Mouse (Mus musculus) MEL (cell line): ENCODE measurements around the gene Lmf2. TPM values are rescaled to one million over a fixed set of nuclear protein-coding genes. Genes with fewer than 3 reads are reported as not detected.

Experiments
- DNase-seq: peaks from one replicate; pipeline ENCODE4 v3.0.0; 2011; ENCODE audit warnings: low read depth, low spot score
- H3K27ac ChIP-seq: 2 replicates; pipeline ENCODE4 v1.5.1; 2012; ENCODE audit warnings: low read depth, mild to moderate bottlenecking, control low read depth, low read length, moderate library complexity; ENCODE audit not compliant: control insufficient read depth
- H3K27me3 ChIP-seq, 2 experiments: fragments of 150-350 bp in 1 of 2; sonication (generic) in 1 of 2; 2 replicates each; pipeline ENCODE4 v1.6.1; 2012; ENCODE audit warnings: low read length in 2 of 2, mild to moderate bottlenecking in 2 of 2, improper control_type of control experiment in 1 of 2, moderate library complexity in 1 of 2; ENCODE audit not compliant: insufficient read depth in 2 of 2, control insufficient read depth in 1 of 2
- H3K36me3 ChIP-seq, 2 experiments: 2 replicates each; pipeline ENCODE4 v1.6.1; 2012 to 2014; ENCODE audit warnings: low read length in 2 of 2, improper control_type of control experiment in 1 of 2, inconsistent platforms in 1 of 2, mild to moderate bottlenecking in 1 of 2; ENCODE audit not compliant: insufficient read depth in 2 of 2, control insufficient read depth in 1 of 2
- H3K4me1 ChIP-seq, 2 experiments: fragments of 150-350 bp in 1 of 2; sonication (generic) in 1 of 2; 2 replicates each; pipeline ENCODE4 v1.6.1; 2012; ENCODE audit warnings: low read length in 2 of 2, improper control_type of control experiment in 1 of 2, mild to moderate bottlenecking in 1 of 2; ENCODE audit not compliant: insufficient read depth in 2 of 2, control insufficient read depth in 1 of 2
- H3K4me3 ChIP-seq, 2 experiments: fragments of 150-350 bp in 1 of 2; sonication (generic) in 1 of 2; 2 replicates each; pipeline ENCODE4 v1.5.1; 2012; ENCODE audit warnings: low read depth in 2 of 2, low read length in 2 of 2, mild to moderate bottlenecking in 2 of 2, moderate library complexity in 2 of 2, control low read depth in 1 of 2, improper control_type of control experiment in 1 of 2; ENCODE audit not compliant: control insufficient read depth in 1 of 2, insufficient read depth in 1 of 2
- H3K79me2 ChIP-seq: 2 replicates; pipeline ENCODE4 v1.6.1; 2012; ENCODE audit warnings: mild to moderate bottlenecking, low read length, moderate library complexity; ENCODE audit not compliant: control insufficient read depth, poor library complexity, insufficient read depth
- H3K9ac ChIP-seq: 2 replicates; pipeline ENCODE4 v1.6.1; 2012; ENCODE audit warnings: low read depth, mild to moderate bottlenecking, control low read depth, low read length, moderate library complexity; ENCODE audit not compliant: control insufficient read depth, poor library complexity, severe bottlenecking
- H3K9me3 ChIP-seq: fragments of 150-350 bp; sonication (generic); replicated peaks from 2 replicates; pipeline ENCODE4 v1.6.1; 2012; ENCODE audit warnings: mild to moderate bottlenecking, low read length, improper control_type of control experiment, moderate library complexity; ENCODE audit not compliant: insufficient read depth
- CHD1 ChIP-seq: IDR thresholded peaks from 2 replicates; pipeline ENCODE4 v1.6.1; 2012; ENCODE audit warnings: low read depth, mild to moderate bottlenecking, inconsistent platforms, low read length, improper control_type of control experiment
- CTCF ChIP-seq, 3 experiments: IDR thresholded peaks in 2 of 3; conservative IDR thresholded peaks in 1 of 3; 2 replicates each; pipeline ENCODE4 v1.5.1; 2011 to 2012; ENCODE audit warnings: low read length in 3 of 3, low read depth in 2 of 3, mild to moderate bottlenecking in 2 of 3, improper control_type of control experiment in 1 of 3, inconsistent platforms in 1 of 3, mixed read lengths in 1 of 3, moderate library complexity in 1 of 3; ENCODE audit not compliant: control insufficient read depth in 1 of 3, insufficient read depth in 1 of 3, poor library complexity in 1 of 3, severe bottlenecking in 1 of 3
- GABPA ChIP-seq: IDR thresholded peaks from 2 replicates; pipeline ENCODE4 v1.6.1; 2012; ENCODE audit warnings: low read depth, mild to moderate bottlenecking, inconsistent platforms, low read length, improper control_type of control experiment, moderate library complexity
- GATA1 ChIP-seq: IDR thresholded peaks from 2 replicates; pipeline ENCODE4 v1.6.1; 2011; ENCODE audit warnings: low read depth, low read length, improper control_type of control experiment
- JUND ChIP-seq: IDR thresholded peaks from 2 replicates; pipeline ENCODE4 v1.6.1; 2011; ENCODE audit warnings: low read depth, mild to moderate bottlenecking, improper control_type of control experiment, low read length
- KAT2A ChIP-seq: conservative IDR thresholded peaks from 2 replicates; pipeline ENCODE4 v1.6.1; 2012; ENCODE audit warnings: low read depth, low read length, improper control_type of control experiment, inconsistent platforms
- MAFK ChIP-seq: IDR thresholded peaks from 2 replicates; pipeline ENCODE4 v1.6.1; 2011; ENCODE audit warnings: low read depth, mild to moderate bottlenecking, low read length, improper control_type of control experiment, borderline replicate concordance
- MAX ChIP-seq: IDR thresholded peaks from 2 replicates; pipeline ENCODE4 v1.6.1; 2011; ENCODE audit warnings: low read length, improper control_type of control experiment
- MAZ ChIP-seq: IDR thresholded peaks from 2 replicates; pipeline ENCODE4 v1.6.1; 2012; ENCODE audit warnings: low read depth, mild to moderate bottlenecking, inconsistent platforms, low read length, improper control_type of control experiment
- MEF2A ChIP-seq: IDR thresholded peaks from 2 replicates; pipeline ENCODE4 v1.6.1; 2014; ENCODE audit warnings: low read depth, mild to moderate bottlenecking, inconsistent platforms, low read length, improper control_type of control experiment; ENCODE audit not compliant: poor library complexity, insufficient replicate concordance, severe bottlenecking; ENCODE audit errors: extremely low read depth
- MXI1 ChIP-seq: IDR thresholded peaks from 2 replicates; pipeline ENCODE4 v1.6.1; 2011; ENCODE audit warnings: mild to moderate bottlenecking, low read depth, low read length, improper control_type of control experiment
- MYB ChIP-seq: IDR thresholded peaks from 2 replicates; pipeline ENCODE4 v1.6.1; 2011; ENCODE audit warnings: mild to moderate bottlenecking, low read depth, low read length, improper control_type of control experiment
- MYC ChIP-seq: IDR thresholded peaks from 2 replicates; pipeline ENCODE4 v1.6.1; 2011; ENCODE audit warnings: low read depth, mild to moderate bottlenecking, low read length, improper control_type of control experiment, moderate library complexity
- NELFE ChIP-seq: IDR thresholded peaks from 2 replicates; pipeline ENCODE4 v1.6.1; 2011; ENCODE audit warnings: low read depth, low read length, improper control_type of control experiment
- POLR2A ChIP-seq, 2 experiments: IDR thresholded peaks; 2 replicates each; pipeline ENCODE4 v1.6.1; 2011 to 2012; ENCODE audit warnings: low read length in 2 of 2, mild to moderate bottlenecking in 2 of 2, control low read depth in 1 of 2, improper control_type of control experiment in 1 of 2, low read depth in 1 of 2, moderate library complexity in 1 of 2; ENCODE audit not compliant: control insufficient read depth in 1 of 2, insufficient read depth in 1 of 2, poor library complexity in 1 of 2
- POLR2AphosphoS2 ChIP-seq: IDR thresholded peaks from 2 replicates; pipeline ENCODE4 v1.6.1; 2011; ENCODE audit warnings: low read length, improper control_type of control experiment
- POLR2AphosphoS5 ChIP-seq: IDR thresholded peaks from 2 replicates; pipeline ENCODE4 v1.6.1; 2012; ENCODE audit warnings: low read depth, borderline replicate concordance, mild to moderate bottlenecking, inconsistent platforms, low read length, moderate library complexity, mixed read lengths
- RAD21 ChIP-seq: IDR thresholded peaks from 2 replicates; pipeline ENCODE4 v1.6.1; 2011; ENCODE audit warnings: mild to moderate bottlenecking, low read depth, low read length, improper control_type of control experiment
- RCOR1 ChIP-seq: IDR thresholded peaks from 2 replicates; pipeline ENCODE4 v1.6.1; 2012; ENCODE audit warnings: low read depth, mild to moderate bottlenecking, inconsistent platforms, low read length, improper control_type of control experiment
- TBP ChIP-seq: IDR thresholded peaks from 2 replicates; pipeline ENCODE4 v1.8.0; 2011; ENCODE audit warnings: low read depth, low read length, improper control_type of control experiment
- USF1 ChIP-seq: IDR thresholded peaks from 2 replicates; pipeline ENCODE4 v1.6.1; 2014; ENCODE audit warnings: low read depth, mild to moderate bottlenecking, inconsistent platforms, low read length, improper control_type of control experiment, moderate library complexity
- USF2 ChIP-seq, 2 experiments: IDR thresholded peaks; 2 replicates each; pipeline ENCODE4 v1.6.1; 2011 to 2012; ENCODE audit warnings: improper control_type of control experiment in 2 of 2, low read length in 2 of 2, borderline replicate concordance in 1 of 2, inconsistent platforms in 1 of 2, low read depth in 1 of 2, mild to moderate bottlenecking in 1 of 2; ENCODE audit not compliant: insufficient read depth in 1 of 2
- ZNF384 ChIP-seq: IDR thresholded peaks from 2 replicates; pipeline ENCODE4 v1.6.1; 2012; ENCODE audit warnings: low read depth, mild to moderate bottlenecking, inconsistent platforms, low read length, improper control_type of control experiment
- polyA plus RNA-seq, 2 experiments: library from polyadenylated mRNA; stranded (reverse) in 1 of 2; unstranded in 1 of 2; fragments of >175 nt in 1 of 2; fragments of >200 nt in 1 of 2; gene quantifications; 2 replicates each; pipeline versions ENCODE4 v1.2.1 to v1.2.4; 2012; ENCODE audit warnings: low replicate concordance in 2 of 2, low read depth in 1 of 2; ENCODE audit not compliant: insufficient read length in 2 of 2, insufficient read depth in 1 of 2, missing spikeins in 1 of 2
- total RNA-seq: library from RNA; depleted of rRNA; stranded (reverse); fragments of 300-350 nt; gene quantifications from 2 replicates; pipeline ENCODE4 v1.2.3, GENCODE M21; 2012

The Lmf2 gene
- total and polyA plus RNA-seq, 3 experiments: 14.5 to 52.0 TPM; not detected in 1

DNA sequence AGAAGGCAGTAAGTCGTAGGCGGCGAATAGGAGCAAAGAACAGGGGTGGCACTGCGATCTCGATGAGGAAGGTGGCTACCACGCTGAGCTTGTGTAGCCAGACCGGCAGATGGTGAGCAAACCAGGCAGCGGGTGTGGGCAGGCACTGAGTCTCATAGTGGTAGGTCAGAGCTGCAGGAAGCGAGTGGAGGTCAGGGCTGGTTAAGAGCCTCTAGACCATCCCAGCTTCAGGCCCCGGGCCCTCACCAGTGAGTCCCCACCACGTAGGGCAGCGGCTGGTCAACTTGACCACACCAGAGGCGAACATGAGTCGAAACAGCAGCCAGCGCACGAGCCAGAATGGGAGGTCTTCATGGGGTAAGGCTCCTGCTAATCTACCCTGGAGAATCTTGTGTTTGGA lies 1.6 kb downstream of the Lmf2 start:
- Histone ChIP-seq H3K27ac (no peak overlapping the region), H3K79me2 (peaks cover 38% of the 10 kb centered on the region), H3K9ac (no peak overlapping the region), H3K36me3 (peaks cover 0 to 21% of the 10 kb centered on the region in 2 experiments; a peak in 3 of 4 replicates), H3K9me3 (no peaks in the 10 kb centered on the region), H3K4me3 (no peak overlapping the region), H3K4me1 (peaks cover 15 to 16% of the 10 kb centered on the region in 2 experiments), H3K27me3 (no peaks in the 10 kb centered on the region)
- TF ChIP-seq CTCF (IDR thresholded peaks at IDR 0.05 in 2 of 3, conservative IDR thresholded peaks at IDR 0.05 in 1 of 3; ENCODE audit: control insufficient read depth in 1 of 3, insufficient read depth in 1 of 3, low read depth in 2 of 3, low read length in 3 of 3, poor library complexity in 1 of 3, severe bottlenecking in 1 of 3): no peak
- no peak for TF ChIP-seq POLR2AphosphoS5
- TF ChIP-seq KAT2A: no peak
- TF ChIP-seq MAZ: no peak
- TF ChIP-seq MEF2A: no peak
- no peak for TF ChIP-seq MAFK
- no peak for TF ChIP-seq POLR2AphosphoS2
- TF ChIP-seq CHD1: no peak
- no peak for DNase-seq

DNA sequence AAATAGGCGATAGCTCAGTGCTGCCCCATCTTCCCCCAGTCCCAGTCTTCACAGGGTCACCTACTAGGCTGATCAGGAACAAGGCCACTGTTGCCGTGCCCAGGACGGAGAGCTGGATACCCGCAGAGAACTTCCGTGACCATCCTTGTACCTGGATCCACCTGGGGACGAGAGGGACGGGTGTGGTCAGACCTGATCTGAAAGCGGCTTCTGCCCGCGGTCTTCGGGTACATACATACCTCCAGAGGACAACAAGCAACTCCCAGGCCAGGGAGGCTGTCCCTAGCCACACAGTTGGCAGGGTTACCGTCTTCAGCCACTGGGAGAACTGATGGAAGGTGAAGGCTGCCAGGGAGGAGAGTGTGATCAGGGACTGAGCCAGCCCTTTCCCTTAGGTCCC lies 2.7 kb downstream of the Lmf2 start:
- H3K9me3 ChIP-seq: no peaks in the 10 kb centered on the region
- H3K9ac ChIP-seq: no peak overlapping the region
- peaks cover 8 to 11% of the 10 kb centered on the region in 2 experiments; a peak in 3 of 4 replicates for H3K4me1 ChIP-seq
- no peaks in the 10 kb centered on the region for H3K27me3 ChIP-seq
- no peak overlapping the region for H3K4me3 ChIP-seq
- no peak for TF ChIP-seq POLR2AphosphoS2
- TF ChIP-seq ZNF384: no peak
- no peak for TF ChIP-seq MXI1
- peaks cover 0 to 11% of the 10 kb centered on the region in 2 experiments; a peak in 3 of 4 replicates for H3K36me3 ChIP-seq
- DNase-seq: no peak
- H3K79me2 ChIP-seq: peaks cover 31% of the 10 kb centered on the region
- H3K27ac ChIP-seq: no peak overlapping the region

DNA sequence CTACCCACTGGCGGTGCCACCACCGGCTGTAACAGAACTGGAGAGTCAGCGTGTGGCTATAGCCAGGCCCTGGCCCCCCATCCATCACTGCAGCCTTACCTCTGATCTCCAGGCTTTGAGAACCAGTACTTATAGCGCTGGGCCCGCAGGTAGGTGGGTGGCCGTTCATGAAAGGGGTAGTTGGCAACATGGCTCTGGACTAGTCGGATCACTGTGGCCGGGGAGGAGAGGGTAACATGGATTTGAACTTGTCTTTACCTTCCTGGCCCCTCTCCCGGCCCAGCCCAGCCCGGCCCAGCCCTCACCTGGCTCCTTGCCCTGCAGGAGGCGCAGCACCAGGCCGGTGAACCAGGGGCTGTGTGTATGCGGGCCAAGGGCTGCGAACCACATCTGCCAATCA lies 3.4 kb downstream of the Lmf2 start:
- Histone ChIP-seq H3K36me3 (peaks cover 0 to 3% of the 10 kb centered on the region in 2 experiments; a peak in 2 of 4 replicates), H3K9ac (no peak overlapping the region), H3K27ac (no peak overlapping the region), H3K27me3 (no peaks in the 10 kb centered on the region), H3K4me1 (peaks cover 2 to 4% of the 10 kb centered on the region in 2 experiments; a peak in 3 of 4 replicates), H3K4me3 (no peak overlapping the region), H3K79me2 (peaks cover 25% of the 10 kb centered on the region), H3K9me3 (no peaks in the 10 kb centered on the region)
- DNase-seq: no peak
- TF ChIP-seq JUND (no peak), GABPA (no peak), MAX (no peak), MAZ (no peak), MEF2A (no peak), POLR2A (IDR thresholded peaks at IDR 0.05; ENCODE audit: control insufficient read depth in 1 of 2, insufficient read depth in 1 of 2, low read depth in 1 of 2, low read length in 2 of 2, poor library complexity in 1 of 2) (no peak), MYB (no peak), ZNF384 (no peak), USF2 (IDR thresholded peaks at IDR 0.05; ENCODE audit: borderline replicate concordance in 1 of 2, insufficient read depth in 1 of 2, low read depth in 1 of 2, low read length in 2 of 2) (no peak), POLR2AphosphoS5 (no peak), GATA1 (no peak), USF1 (no peak), CTCF (IDR thresholded peaks at IDR 0.05 in 2 of 3, conservative IDR thresholded peaks at IDR 0.05 in 1 of 3; ENCODE audit: control insufficient read depth in 1 of 3, insufficient read depth in 1 of 3, low read depth in 2 of 3, low read length in 3 of 3, poor library complexity in 1 of 3, severe bottlenecking in 1 of 3) (no peak), TBP (no peak), RAD21 (no peak), NELFE (no peak), RCOR1 (no peak), MYC (no peak)
